Mouse (Mus musculus) limb, embryonic 14.5 days (tissue): ENCODE results near the gene Btnl6. TPM values are rescaled to one million over a fixed set of nuclear protein-coding genes. Genes with fewer than 3 reads are reported as not detected.
"Not testable (repeated sequence)": the region's sequence is repeated elsewhere in the genome, so short reads cannot be mapped to it uniquely, and the experiment has no call there.

Experiments
- ATAC-seq: fragments of 200-750 bp; cut with Nextera tagmentation; 2 replicates; pipeline ENCODE4 v1.8.0; 2017; ENCODE audit warnings: low read depth, moderate number of reproducible peaks, moderate TSS enrichment; ENCODE audit not compliant: low FRiP score
- DNase-seq: peaks from one replicate; pipeline ENCODE4 v3.0.0-alpha.2; 2015; ENCODE audit warnings: low spot score
- H3K27ac ChIP-seq: fragments of 300-500 bp; sonication (generic); replicated peaks from 2 replicates; pipeline ENCODE4 v1.5.1; 2014; ENCODE audit warnings: low read depth, mild to moderate bottlenecking, low read length, moderate library complexity, mixed read lengths
- H3K27me3 ChIP-seq: fragments of 300-500 bp; sonication (generic); 2 replicates; pipeline ENCODE4 v1.6.1; 2014; ENCODE audit warnings: low read length, mixed read lengths; ENCODE audit not compliant: control insufficient read depth, insufficient read depth
- H3K36me3 ChIP-seq: fragments of 300-500 bp; sonication (generic); 2 replicates; pipeline ENCODE4 v1.6.1; 2014; ENCODE audit warnings: mild to moderate bottlenecking, low read length, moderate library complexity, mixed read lengths; ENCODE audit not compliant: control insufficient read depth, insufficient read depth
- H3K4me1 ChIP-seq: fragments of 300-500 bp; sonication (generic); 2 replicates; pipeline ENCODE4 v1.6.1; 2014; ENCODE audit warnings: antibody characterized with exemption, low read length, mixed read lengths; ENCODE audit not compliant: control insufficient read depth, insufficient read depth
- H3K4me2 ChIP-seq: fragments of 300-500 bp; sonication (generic); replicated peaks from 2 replicates; pipeline ENCODE4 v1.6.1; 2014; ENCODE audit warnings: low read depth, mild to moderate bottlenecking, low read length, moderate library complexity; ENCODE audit not compliant: severe bottlenecking
- H3K4me3 ChIP-seq: fragments of 300-500 bp; sonication (generic); replicated peaks from 2 replicates; pipeline ENCODE4 v1.5.1; 2014; ENCODE audit warnings: low read length
- H3K9ac ChIP-seq: fragments of 300-500 bp; sonication (generic); 2 replicates; pipeline ENCODE4 v1.6.1; 2014; ENCODE audit warnings: mild to moderate bottlenecking, low read depth, low read length, moderate library complexity; ENCODE audit not compliant: severe bottlenecking
- H3K9me3 ChIP-seq: fragments of 300-500 bp; sonication (generic); 2 replicates; pipeline ENCODE4 v1.6.1; 2016; ENCODE audit warnings: low read length; ENCODE audit not compliant: control insufficient read depth
- POLR2A ChIP-seq: fragments of 200-500 bp; IDR thresholded peaks from 2 replicates; pipeline ENCODE4 v1.8.0; 2012; ENCODE audit warnings: inconsistent platforms, mild to moderate bottlenecking, moderate library complexity, borderline replicate concordance; ENCODE audit not compliant: insufficient read depth, insufficient read length; ENCODE audit errors: extremely low read depth
- WGBS: fragments of 180-500 bp; shearing (Covaris S2); extraction: QIAGEN DNeasy Blood & Tissue Kit; methylation state at CpG from one replicate; pipeline ENCODE4 v1.1.7; 2014; 5-methylcytosine and 5-hydroxymethylcytosine counted together
- polyA plus RNA-seq, 2 experiments: library from polyadenylated mRNA; depleted of rRNA in 1 of 2; stranded (reverse) in 1 of 2; unstranded in 1 of 2; fragments of >200 nt; fragmentation: Nextera tagmentation in 1 of 2; extraction: Ambion mirVana in 1 of 2; gene quantifications; 2 replicates each; pipeline versions ENCODE4 v1.2.1 to v1.2.3; 2012 to 2014

The Btnl6 gene
- polyA plus RNA-seq, 2 experiments, result not detected

GRCm38 (mm10) chr17:34507591-34507990 is 9.6 kb downstream of the Btnl6 start:
- DNase-seq (no peak), ATAC-seq (no peak)
- Histone ChIP-seq H3K4me1 (no peaks in the 10 kb centered on the region), H3K36me3 (no peaks in the 10 kb centered on the region), H3K27me3 (no peaks in the 10 kb centered on the region), H3K9ac (no peak overlapping the region), H3K4me3 (no peak overlapping the region), H3K4me2 (no peak overlapping the region), H3K9me3 (no peaks in the 10 kb centered on the region), H3K27ac (no peak overlapping the region)
- TF ChIP-seq POLR2A, result no peak

- 61% methylated on average over 2 of the region's 4 CpGs for WGBS
- not testable (repeated sequence) for DNase-seq, H3K36me3 ChIP-seq, H3K9me3 ChIP-seq, H3K4me2 ChIP-seq, H3K4me3 ChIP-seq, H3K27ac ChIP-seq, H3K9ac ChIP-seq, ATAC-seq, H3K27me3 ChIP-seq, H3K4me1 ChIP-seq
Measured at GRCm38 (mm10) chr17:34497726-34498125, 19.4 kb downstream of the Btnl6 start.

DNA sequence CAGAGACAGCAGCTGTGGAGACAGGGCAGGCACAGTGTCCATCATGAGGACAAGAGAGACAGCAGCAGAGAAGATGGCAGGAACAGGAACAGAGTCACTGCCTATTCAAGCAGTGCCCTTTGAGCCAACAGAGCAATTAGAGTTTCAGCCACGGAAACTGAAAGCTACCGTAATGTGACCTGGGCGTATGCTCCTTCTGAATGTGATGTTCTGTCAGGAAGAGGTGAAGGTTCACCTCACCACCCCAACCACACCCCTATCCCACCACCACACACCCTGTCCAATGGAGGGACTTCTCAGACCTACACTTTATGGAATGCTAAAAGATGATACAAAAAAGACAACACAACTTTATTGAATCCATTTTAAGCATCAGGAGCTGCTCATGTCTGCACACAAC is 19.8 kb downstream of the Btnl6 start:
- not testable (repeated sequence) for H3K9ac ChIP-seq, DNase-seq, H3K27me3 ChIP-seq, H3K4me3 ChIP-seq, ATAC-seq, H3K9me3 ChIP-seq, H3K4me1 ChIP-seq, H3K36me3 ChIP-seq, H3K4me2 ChIP-seq, H3K27ac ChIP-seq
- WGBS, result 70% methylated on average over 3 of the region's 3 CpGs

DNA sequence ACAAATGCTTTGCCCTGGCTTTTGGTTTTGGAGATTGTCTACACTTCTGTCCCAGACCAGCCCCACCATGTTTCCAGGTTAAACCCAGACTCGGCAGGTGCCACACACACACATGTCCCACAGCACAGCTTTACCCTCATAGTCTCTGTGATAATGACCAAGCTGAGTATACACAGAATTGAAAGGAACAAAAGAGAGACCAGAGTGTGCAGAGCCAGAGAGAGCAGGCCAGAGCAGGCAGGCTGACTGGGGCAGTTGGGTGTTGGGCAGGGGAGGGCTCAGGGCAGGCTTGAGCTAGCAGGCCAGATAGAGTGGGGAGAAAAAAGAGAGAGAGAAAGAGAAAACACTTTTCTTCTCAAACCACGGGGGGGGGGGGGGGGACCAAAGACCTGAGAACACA is 20.6 kb downstream of the Btnl6 start:
- WGBS, result 93% methylated on average over 1 of the region's 2 CpGs

DNA sequence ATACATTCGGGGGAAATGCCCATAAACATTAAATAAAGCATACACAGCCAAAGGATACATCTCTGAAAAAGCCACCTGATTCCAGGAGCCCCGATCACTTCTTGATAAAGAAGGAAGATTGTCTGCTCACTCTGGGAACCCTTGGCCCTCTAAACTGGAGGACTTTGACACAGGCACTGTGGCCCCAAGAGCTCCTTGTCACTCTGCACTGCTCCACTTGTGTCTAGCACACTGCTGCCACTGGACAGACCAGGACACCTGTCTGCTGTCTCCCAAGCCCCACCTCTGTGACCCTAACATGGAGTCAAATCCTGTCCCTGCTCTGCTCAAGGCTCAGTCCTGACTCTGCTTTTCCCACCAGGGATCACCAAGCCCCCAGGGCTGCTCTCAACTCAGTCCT is 22.0 kb downstream of the Btnl6 start:
- WGBS, result 81% methylated on average over 2 of the region's 2 CpGs
- not testable (repeated sequence) for H3K36me3 ChIP-seq, ATAC-seq, DNase-seq, H3K9me3 ChIP-seq, H3K27me3 ChIP-seq, H3K4me1 ChIP-seq, H3K4me2 ChIP-seq, H3K9ac ChIP-seq, H3K27ac ChIP-seq, H3K4me3 ChIP-seq

More for the DNA sequence above, 20.6 kb downstream of the Btnl6 start:
- no peak for ATAC-seq
- Histone ChIP-seq H3K36me3 (no peaks in the 10 kb centered on the region), H3K4me2 (no peak overlapping the region), H3K9me3 (no peaks in the 10 kb centered on the region), H3K9ac (no peak overlapping the region), H3K4me1 (no peaks in the 10 kb centered on the region), H3K27me3 (no peaks in the 10 kb centered on the region), H3K27ac (no peak overlapping the region), H3K4me3 (no peak overlapping the region)
- DNase-seq, result no peak
- no peak for TF ChIP-seq POLR2A

DNA sequence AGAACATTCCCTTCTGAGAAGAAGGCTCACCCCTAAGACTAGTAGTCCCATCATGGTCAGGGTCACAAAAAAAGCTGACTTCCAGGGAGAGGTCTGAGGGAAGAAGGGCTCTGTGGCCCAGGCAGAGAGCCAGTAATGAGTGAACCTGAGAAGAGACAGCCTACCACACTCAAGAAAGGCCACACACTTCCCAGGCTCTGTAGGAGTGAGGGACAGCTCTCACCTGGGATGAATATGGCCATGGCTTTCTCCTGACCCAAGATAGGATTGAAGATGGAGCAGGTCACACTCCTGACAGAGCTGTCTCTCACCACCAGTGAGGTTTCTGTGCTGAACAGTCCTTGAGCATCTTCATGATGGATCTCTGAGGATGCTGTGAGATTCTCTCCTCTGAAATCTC is 24.4 kb downstream of the Btnl6 start:
- Histone ChIP-seq H3K4me2 (no peak overlapping the region), H3K9ac (no peak overlapping the region), H3K4me3 (no peak overlapping the region), H3K27me3 (no peaks in the 10 kb centered on the region), H3K27ac (no peak overlapping the region), H3K9me3 (no peaks in the 10 kb centered on the region), H3K36me3 (no peaks in the 10 kb centered on the region), H3K4me1 (no peaks in the 10 kb centered on the region)
- no peak for TF ChIP-seq POLR2A
- no peak for DNase-seq
- no peak for ATAC-seq

DNA sequence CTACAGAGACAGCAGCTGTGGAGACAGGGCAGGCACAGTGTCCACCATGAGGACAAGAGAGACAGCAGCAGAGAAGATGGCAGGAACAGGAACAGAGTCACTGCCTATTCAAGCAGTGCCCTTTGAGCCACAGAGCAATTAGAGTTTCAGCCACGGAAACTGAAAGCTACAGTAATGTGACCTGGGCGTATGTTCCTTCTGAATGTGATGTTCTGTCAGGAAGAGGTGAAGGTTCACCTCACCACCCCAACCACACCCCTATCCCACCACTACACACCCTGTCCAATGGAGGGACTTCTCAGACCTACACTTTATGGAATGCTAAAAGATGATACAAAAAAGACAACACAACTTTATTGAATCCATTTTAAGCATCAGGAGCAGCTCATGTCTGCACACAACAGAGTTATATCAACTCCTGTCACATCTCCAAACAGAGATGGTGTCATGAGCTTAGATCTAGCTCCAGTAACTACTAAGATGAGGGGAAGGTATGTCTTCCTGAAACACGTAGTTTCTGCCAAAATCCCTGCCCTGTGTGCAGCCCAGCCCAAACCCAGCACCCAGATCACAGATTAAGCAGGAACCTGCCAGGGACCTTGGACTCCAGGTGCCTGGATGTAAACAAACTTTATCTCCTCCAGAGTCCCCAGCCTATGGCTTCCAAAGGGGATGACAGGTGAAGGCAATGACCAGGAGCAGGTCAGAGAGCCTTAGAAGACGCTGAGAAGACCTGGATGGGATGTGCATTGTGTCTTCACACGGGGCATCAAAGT is 39.7 kb downstream of the Btnl6 start, which contains the start of gene Btnl4:
Btnl4 (minus strand) TSS at position 81 of the 776 bp plus-strand sequence.
- ATAC-seq, H3K4me2 ChIP-seq, H3K9me3 ChIP-seq, H3K4me1 ChIP-seq, H3K9ac ChIP-seq, DNase-seq, H3K27ac ChIP-seq, H3K4me3 ChIP-seq, H3K36me3 ChIP-seq, H3K27me3 ChIP-seq: not testable (repeated sequence)
- 75% methylated on average over 4 of the region's 5 CpGs for WGBS
